Comparison of ENCODE assay signal across 8 mouse cellular contexts in genomic region chr6:29169675-29170062, GRCm38 (mm10). TPM values are rescaled to one million over a fixed set of nuclear protein-coding genes. Genes with fewer than 3 reads are reported as not detected.
A peak's percentile ranks its signal among the peaks of the same experiment; 100 is the strongest.
DNase-seq lines count a peak whose midpoint lies in the region; ATAC-seq lines count a peak whose summit lies in the region.

No protein-coding gene starts in this region.

- peak; percentile 74 for DNase-seq in heart, embryonic 10.5 days (ENCODE audit: low spot score)
- no peak for DNase-seq in heart, postnatal 10 days
- DNase-seq in testis, postnatal 10 days (ENCODE audit: low spot score): peak; percentile 37
- DNase-seq in testis, postnatal 14 days (ENCODE audit: low spot score): no peak
- no peak for DNase-seq in left cerebral cortex, postnatal 25 days (ENCODE audit: low spot score in 2 of 2)
- DNase-seq in cerebellum, adult 8-10 months: no peak

- peak overlapping the region; percentile 78; the same call in 1 of the 2 replicates for H3K27ac ChIP-seq in heart, embryonic 10.5 days
- no peak overlapping the region for H3K27ac ChIP-seq in limb, embryonic 13.5 days
- no peak overlapping the region for H3K27ac ChIP-seq in stomach, embryonic 15.5 days

- H3K4me1 ChIP-seq in heart, embryonic 10.5 days: peaks cover 26% of the 10 kb centered on the region
- H3K4me1 ChIP-seq in limb, embryonic 13.5 days: peaks cover 19% of the 10 kb centered on the region
- peaks cover 13% of the 10 kb centered on the region for H3K4me1 ChIP-seq in stomach, embryonic 15.5 days

- H3K4me2 ChIP-seq in limb, embryonic 13.5 days (replicated peaks): peak overlapping the region; percentile 100
- peak overlapping the region; percentile 100 for H3K4me2 ChIP-seq in stomach, embryonic 15.5 days

- ATAC-seq in limb, embryonic 13.5 days (ENCODE audit: low FRiP score, low read depth): no peak
- ATAC-seq in stomach, embryonic 15.5 days (ENCODE audit: insufficient read depth, low FRiP score, low read depth): no peak

- H3K36me3 ChIP-seq in heart, embryonic 10.5 days: no peaks in the 10 kb centered on the region
- H3K36me3 ChIP-seq in limb, embryonic 13.5 days: no peaks in the 10 kb centered on the region
- H3K36me3 ChIP-seq in stomach, embryonic 15.5 days: no peaks in the 10 kb centered on the region

- H3K9ac ChIP-seq in limb, embryonic 13.5 days: peak overlapping the region; percentile 75; the same call in 1 of the 2 replicates
- no peak overlapping the region for H3K9ac ChIP-seq in stomach, embryonic 15.5 days

- H3K9me3 ChIP-seq in heart, embryonic 10.5 days: no peaks in the 10 kb centered on the region
- no peaks in the 10 kb centered on the region for H3K9me3 ChIP-seq in limb, embryonic 13.5 days
- H3K9me3 ChIP-seq in stomach, embryonic 15.5 days: no peaks in the 10 kb centered on the region

- peaks cover 68% of the 10 kb centered on the region for H3K27me3 ChIP-seq in heart, embryonic 10.5 days (ENCODE audit: insufficient read depth, poor library complexity, severe bottlenecking)
- H3K27me3 ChIP-seq in limb, embryonic 13.5 days: peaks cover 81% of the 10 kb centered on the region
- H3K27me3 ChIP-seq in stomach, embryonic 15.5 days (replicated peaks): peaks cover 58% of the 10 kb centered on the region

- intact Hi-C loops in heart, postnatal 10 days (cut with DNase I): no loop called here
- intact Hi-C loops in left cerebral cortex, postnatal 25 days (cut with DNase I): loop anchor here (10.0 kb wide), 1 partner anchor 295 kb away; the partner anchor contains the start of gene Atp6v1f

- 8% methylated on average over 12 of the region's 12 CpGs for WGBS in heart, embryonic 10.5 days
- 11% methylated on average over 12 of the region's 12 CpGs for WGBS in limb, embryonic 13.5 days
- 12% methylated on average over 12 of the region's 12 CpGs for whole genome bisulfite sequencing in stomach, embryonic 15.5 days

- peak overlapping the region; percentile 69 for H3K4me3 ChIP-seq in heart, embryonic 10.5 days
- H3K4me3 ChIP-seq in limb, embryonic 13.5 days: peak overlapping the region; percentile 62
- H3K4me3 ChIP-seq in stomach, embryonic 15.5 days (replicated peaks): peak overlapping the region; percentile 51; the same call in 1 of the 2 replicates

RNA-seq across cellular contexts. Expression of gene Rbm28, which starts 4.9 kb away (rescaled TPM):
- polyA plus RNA-seq in heart, embryonic 10.5 days (2016; fragmentation: Nextera tagmentation; extraction: Ambion mirVana): 30.0 and 44.4 TPM in 2 replicates
- 10 to 100 TPM; 21.0 to 22.5 TPM for total RNA-seq in heart, postnatal 10 days (2021)
- polyA plus RNA-seq in limb, embryonic 13.5 days (2015; fragmentation: Nextera tagmentation; extraction: Ambion mirVana): 46.6 and 52.3 TPM in 2 replicates
- 27.6 and 28.1 TPM in 2 replicates for polyA plus RNA-seq in stomach, embryonic 15.5 days (2015; fragmentation: Nextera tagmentation; extraction: Ambion mirVana)
- total RNA-seq in left cerebral cortex, postnatal 25 days (2021): 10 to 100 TPM; 38.7 to 45.7 TPM

RNA-seq across cellular contexts. Expression of gene Prrt4, which starts 9.7 kb away (rescaled TPM):
- 3.2 and 4.3 TPM in 2 replicates for polyA plus RNA-seq in heart, embryonic 10.5 days (2016; fragmentation: Nextera tagmentation; extraction: Ambion mirVana)
- 1 to 10 TPM; 6.4 to 6.7 TPM for total RNA-seq in heart, postnatal 10 days (2021)
- 0.90 and 1.3 TPM in 2 replicates for polyA plus RNA-seq in limb, embryonic 13.5 days (2015; fragmentation: Nextera tagmentation; extraction: Ambion mirVana)
- polyA plus RNA-seq in stomach, embryonic 15.5 days (2015; fragmentation: Nextera tagmentation; extraction: Ambion mirVana): 0.58 and 0.68 TPM in 2 replicates
- total RNA-seq in left cerebral cortex, postnatal 25 days (2021): 1 to 10 TPM; 2.4 to 2.9 TPM

RNA-seq across cellular contexts. Expression of gene Impdh1, which starts 46.5 kb away (rescaled TPM):
- 50.7 and 54.0 TPM in 2 replicates for polyA plus RNA-seq in heart, embryonic 10.5 days (2016; fragmentation: Nextera tagmentation; extraction: Ambion mirVana)
- total RNA-seq in heart, postnatal 10 days (2021): 10 to 100 TPM; 35.2 to 41.5 TPM
- 49.9 and 51.7 TPM in 2 replicates for polyA plus RNA-seq in limb, embryonic 13.5 days (2015; fragmentation: Nextera tagmentation; extraction: Ambion mirVana)
- polyA plus RNA-seq in stomach, embryonic 15.5 days (2015; fragmentation: Nextera tagmentation; extraction: Ambion mirVana): 45.8 and 46.0 TPM in 2 replicates
- 10 to 100 TPM; 66.1 to 68.8 TPM for total RNA-seq in left cerebral cortex, postnatal 25 days (2021)

Comparison
In these comparisons a context has a peak if more than half of its experiments do, and no peak if none do; other contexts are left out.
1. DNase-seq: peak in heart, embryonic 10.5 days (single experiment) and testis, postnatal 10 days (single experiment); none in heart, postnatal 10 days (0 of 2), testis, postnatal 14 days (single experiment), left cerebral cortex, postnatal 25 days (0 of 2) and cerebellum, adult 8-10 months (single experiment).
2. Peak in every context shown above with its lines, with median percentiles within 50 percentile points of each other: H3K4me3 ChIP-seq.